Mouse (Mus musculus) ovary, adult 18-20 months (tissue): Measurements from ENCODE around the gene Atp13a4.

Experiments
- DNase-seq: peaks from one replicate; pipeline ENCODE4 v3.0.0; 2022; ENCODE audit warnings: low spot score, mixed read lengths

The Atp13a4 gene

DNA sequence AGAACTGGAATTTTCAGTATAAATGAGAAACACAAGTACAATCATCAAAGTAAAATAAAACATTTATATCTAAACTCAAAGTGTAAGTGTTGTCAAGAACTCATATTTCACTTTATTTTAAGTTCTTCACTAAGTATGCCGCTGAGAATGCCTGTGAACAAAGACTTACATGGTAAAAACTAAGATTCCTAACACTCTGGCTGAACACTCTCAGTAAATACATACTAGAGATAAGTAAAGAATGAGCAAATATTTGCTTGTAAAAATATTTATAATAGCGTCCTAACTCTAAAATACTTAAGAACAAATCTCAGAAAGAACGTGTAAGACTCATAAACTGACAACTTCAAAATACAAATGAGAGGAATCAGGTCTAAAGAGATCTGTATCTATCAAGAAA lies 80.9 kb downstream of the Atp13a4 start:
- DNase-seq = no peak

DNA sequence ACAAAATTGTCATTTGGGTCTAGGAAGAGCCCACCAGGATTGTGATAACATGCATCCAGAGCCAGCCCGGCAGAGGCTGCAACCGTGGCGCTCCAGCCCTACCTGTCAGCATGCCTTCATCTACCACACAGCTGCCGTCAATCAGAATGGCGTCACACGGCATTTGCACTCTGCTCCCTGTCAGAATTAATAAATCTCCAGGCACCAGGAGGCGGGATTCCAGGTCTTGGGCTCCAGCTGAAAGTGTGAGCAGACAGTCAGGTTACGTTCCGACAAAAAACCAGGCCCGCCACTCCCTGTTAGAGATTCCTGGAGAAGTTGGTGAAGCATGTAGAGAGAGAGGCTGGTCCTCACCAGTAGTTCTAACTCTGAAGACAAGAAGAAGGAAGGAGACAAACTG lies 85.3 kb downstream of the Atp13a4 start:
- DNase-seq = no peak

DNA sequence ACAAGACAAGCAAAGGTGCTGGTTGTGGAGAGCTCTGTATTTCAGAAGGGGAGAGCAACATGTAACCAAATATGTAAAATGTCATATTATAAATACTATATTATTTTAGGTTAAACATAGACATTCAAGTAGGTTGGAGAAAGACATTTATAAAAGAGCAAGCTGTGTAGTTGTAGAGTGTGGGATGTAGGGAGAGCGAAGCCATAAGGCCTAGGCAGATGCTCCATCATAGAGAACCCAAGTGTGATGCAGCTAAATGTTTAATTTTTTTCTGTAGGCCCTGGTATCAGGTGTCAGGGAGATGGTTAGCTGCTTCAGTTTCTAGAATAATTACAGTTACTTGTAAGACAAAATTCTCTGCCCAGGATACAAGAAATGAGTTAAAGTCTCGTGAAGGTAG lies 87.8 kb downstream of the Atp13a4 start:
- DNase-seq = no peak

DNA sequence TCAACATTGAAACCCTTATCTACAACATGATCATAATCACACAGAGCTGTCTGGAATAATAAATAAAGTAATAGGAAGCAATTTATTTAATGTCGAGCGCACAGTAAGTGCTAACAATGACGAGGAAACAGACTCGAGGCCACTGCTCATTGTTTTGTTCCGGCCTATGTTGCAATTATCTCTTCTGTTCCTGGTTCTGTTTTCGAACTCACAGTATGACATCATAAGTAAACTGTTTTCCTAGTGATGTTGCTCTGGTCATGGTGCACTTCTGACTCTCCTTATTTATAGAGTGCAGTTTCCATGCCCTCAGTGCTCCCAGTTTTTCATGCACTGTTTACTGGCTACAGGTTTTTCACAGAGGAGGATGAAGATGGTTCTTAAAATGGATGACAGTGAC lies 91.4 kb downstream of the Atp13a4 start:
- DNase-seq = no peak

DNA sequence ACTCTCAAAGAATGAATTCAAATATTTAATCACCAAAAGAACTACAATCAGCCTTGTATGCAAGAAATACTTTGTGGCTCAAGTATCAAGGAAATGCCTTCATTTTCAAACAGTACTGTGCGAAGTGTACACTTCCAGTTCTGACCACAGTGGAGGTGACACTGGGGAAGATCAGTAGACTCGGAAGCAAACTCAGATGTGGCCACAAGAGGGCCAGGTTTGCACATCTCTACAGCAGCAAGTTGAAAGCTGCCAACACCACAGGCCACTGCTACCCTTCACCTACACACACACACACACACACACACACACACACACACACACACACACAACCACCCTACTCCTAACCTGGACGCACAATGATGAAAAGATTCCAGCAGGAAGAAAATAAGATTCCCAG lies 93.0 kb downstream of the Atp13a4 start:
- no peak for DNase-seq

DNA sequence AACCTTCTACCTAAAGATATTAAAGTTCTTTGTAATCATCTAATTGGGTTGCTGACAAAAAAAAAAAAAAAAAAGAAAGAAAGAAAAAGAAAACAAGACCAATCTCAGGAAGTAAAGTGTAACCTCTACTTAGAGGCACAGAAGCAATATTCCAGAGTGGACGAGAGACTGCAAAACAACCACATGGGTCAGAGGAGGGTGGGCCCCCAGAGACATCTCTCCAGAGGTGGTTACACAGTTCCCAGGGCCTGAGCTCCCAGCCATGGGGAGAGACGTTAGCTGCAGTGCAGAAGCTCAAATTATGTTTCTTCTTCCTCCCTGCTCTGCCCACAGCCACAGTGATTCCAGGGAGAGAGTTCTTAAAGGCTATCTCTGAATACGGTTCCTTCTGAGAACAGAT lies 102.5 kb downstream of the Atp13a4 start:
- no peak for DNase-seq

DNA sequence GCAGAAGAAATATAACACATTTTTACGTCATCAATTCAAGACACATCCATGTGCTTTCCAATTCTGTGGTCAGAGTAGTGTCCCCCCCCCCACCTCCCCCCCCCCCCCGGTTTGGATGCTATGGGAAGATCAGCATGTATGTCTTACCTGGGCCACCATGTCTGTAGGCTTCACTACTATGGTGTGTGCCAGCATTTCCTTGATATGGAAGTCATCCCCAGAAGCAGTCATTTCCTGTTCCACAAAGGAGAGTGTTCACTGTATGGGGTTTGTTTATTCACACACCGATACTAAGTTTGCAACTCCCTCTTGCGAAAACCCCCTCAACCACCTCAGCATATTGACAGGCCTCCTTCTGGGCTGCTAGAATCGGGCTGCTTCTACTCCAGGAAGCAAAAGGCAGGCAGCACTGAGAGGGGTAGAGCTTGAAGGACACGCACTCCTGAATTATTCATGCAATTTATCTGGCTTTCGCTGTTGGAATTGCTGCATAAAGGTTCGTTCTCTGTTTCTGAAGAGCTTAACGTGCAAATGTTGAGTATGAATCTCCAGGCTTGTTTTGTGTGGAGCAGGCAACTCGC lies 103.2 kb downstream of the Atp13a4 start:
- no peak for DNase-seq

DNA sequence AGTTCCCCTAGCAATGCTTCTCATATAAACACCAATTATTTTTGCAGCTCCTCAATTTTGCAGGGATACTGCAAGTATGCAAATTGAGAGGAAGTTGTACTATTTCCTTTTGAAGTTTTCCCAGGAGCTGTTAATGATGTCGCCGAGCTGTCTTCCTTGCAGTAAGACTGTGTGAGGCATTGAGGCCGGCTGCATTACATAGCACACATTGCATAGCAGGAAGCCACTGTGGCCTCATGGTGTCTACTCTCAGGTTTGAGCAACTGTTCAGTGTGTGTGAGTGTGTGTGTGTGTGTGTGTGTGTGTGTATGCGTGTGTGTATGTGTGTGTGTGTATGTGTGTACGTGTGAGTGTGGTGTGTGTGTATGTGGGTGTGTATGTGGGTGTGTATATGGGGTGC lies 106.6 kb downstream of the Atp13a4 start:
- no peak for DNase-seq

DNA sequence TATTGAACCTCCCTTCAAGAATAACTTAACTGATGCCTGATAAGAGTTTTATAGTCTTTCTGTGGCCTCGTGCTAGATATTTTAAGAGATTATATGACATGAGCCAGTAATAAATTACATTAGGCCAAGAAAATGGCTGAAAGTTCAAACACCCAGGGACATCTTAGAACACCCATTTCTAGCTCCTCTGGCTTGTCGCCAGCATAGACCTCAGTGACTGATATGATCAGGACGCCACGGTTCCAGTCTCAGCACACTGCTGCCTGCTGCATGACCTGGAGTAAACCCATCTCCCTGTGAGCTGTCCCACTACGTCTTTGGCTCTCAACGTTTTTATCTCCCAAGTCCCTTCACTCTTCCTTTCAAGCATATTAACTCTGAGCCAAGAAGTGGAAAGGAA lies 108.9 kb downstream of the Atp13a4 start:
- DNase-seq = no peak

DNA sequence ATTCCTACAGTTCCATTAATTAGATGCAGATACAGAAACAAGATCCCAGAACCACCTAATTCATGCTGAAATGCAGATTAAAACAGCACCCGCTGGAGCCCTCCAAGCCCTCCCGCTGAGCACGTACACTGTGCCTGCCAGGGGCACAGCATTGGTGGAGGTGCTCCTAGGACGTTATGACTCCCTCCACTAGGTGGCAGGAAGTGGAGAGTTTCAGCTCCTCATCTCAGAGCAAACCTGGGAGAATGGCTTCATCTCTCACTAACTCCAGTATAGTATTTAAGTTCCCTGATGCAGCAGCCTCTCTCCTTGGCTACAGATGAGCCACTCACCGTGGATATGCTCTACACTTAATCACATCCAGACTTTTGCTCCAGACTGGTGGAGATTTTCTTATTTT lies 110.0 kb downstream of the Atp13a4 start:
- DNase-seq = peak; percentile 3

DNA sequence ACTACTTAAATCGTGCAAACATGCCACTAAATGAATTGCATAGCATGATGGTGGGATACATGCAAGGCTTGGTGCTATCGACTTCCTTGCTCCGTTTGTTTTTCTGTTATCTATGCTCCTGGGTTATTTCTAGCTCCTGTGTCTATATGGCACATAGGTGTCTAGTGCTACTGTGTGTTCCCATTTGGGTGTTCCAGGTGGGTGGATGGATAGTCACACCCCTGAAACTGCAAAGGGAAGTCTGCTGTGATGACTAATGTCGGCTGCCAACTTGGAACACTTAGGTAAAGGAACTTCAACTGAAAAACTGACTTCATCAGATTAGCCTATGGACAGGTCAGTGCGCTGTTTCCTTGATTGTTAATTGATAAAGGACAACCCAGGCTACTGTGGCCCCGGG lies 129.8 kb downstream of the Atp13a4 start:
- DNase-seq = no peak

DNA sequence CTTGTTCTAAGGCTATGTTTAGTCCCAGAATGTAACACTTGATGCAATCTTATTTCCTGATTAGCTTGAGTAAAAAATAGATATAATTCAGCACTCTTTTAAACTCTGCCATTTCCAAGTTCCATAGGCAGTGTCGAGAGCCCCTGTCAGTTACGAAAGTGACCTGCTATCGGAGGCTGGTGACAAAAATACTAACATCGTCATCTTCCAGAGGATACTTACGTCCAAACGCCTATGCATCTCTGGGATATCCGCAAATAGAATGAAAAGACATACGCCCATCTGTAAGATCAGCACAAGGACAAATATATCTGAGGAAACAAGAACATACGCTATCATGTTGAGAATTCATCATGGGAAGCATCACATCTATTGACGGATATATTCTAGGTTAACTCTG lies 137.3 kb downstream of the Atp13a4 start:
- DNase-seq = no peak

DNA sequence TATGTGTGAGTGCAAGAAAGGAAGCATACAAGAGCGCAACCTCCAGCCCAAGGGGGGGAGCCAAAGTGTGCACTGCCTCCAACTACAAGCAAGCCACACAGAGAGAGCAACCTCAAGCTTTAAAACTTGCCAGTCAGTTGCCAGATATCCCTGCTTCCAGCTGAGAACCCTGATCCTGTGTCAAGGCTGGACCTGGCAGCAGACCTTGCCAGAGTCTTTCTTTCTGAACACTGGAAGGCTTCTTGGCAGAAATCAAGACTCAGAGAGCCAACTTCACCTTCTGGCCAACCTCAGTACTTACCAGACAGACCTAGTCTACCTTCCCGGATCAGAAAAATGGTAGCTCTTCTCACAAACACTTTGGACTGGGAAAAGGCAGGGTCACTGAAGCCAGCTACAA lies 145.6 kb downstream of the Atp13a4 start:
- DNase-seq = peak; percentile 2

DNA sequence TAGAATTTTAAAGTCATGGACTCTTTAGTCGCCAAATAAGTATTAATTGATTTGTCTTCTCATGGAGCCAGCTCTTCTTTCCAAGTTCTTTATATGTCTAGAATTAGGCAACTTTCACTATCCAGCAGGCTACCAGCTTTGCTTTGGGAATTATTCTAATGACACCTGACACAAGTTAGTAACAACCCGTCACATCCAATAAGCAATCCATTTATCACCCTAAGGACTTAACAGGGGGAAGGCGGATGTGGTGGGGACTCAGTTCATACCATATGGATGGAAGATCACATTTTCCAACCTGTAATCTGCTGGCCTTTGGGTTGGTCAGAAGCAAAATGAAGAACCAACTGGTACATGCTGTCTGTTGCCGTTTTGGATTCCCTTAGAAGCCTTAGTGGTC lies 159.9 kb downstream of the Atp13a4 start:
- no peak for DNase-seq

DNA sequence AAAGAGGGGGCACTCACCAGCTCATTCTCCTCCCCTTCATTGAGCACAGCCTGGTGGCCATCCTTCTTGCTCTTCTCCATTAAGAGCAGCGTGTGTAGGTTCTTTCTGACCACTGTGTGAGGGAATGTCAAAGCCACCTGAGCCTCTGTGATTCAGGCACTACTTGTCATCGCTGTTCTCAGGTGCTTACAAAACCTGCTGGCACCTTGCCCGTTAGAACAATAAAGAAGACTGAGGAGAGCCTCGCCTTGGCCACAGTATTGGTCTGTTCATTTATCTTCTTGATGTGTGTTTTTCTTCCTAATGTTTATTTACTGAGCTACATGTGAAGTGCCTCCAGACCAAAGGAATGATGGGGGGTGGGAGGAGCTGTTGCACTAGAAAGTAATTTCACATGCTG lies 166.2 kb downstream of the Atp13a4 start, which contains the start of gene Atp13a5:
Gene Atp13a5, minus strand, starts transcription at position 275 of the 400 bp plus-strand sequence.
- peak; percentile 11 for DNase-seq

DNA sequence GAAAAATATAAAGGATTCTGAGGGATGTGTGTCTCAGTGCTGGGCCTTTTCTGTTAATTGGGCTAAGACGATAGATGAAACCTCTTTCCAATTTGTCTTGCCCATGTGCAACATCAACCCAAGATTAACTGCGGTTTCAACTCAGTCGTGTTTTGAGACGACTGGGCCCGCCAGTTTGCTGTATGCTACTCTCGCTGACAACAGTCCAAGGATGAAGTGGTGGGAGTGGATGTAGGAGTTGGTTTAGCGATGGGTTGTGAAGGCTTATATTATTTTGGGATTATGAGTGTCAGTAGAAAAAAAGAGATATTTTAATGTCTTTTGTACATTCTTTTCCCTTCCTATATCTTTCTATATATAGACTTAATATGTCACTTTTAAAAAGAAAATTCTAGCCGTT lies 170.0 kb downstream of the Atp13a4 start:
- no peak for DNase-seq
